Comparison of ENCODE assay signal across 8 mouse cellular contexts in the genomic region with DNA sequence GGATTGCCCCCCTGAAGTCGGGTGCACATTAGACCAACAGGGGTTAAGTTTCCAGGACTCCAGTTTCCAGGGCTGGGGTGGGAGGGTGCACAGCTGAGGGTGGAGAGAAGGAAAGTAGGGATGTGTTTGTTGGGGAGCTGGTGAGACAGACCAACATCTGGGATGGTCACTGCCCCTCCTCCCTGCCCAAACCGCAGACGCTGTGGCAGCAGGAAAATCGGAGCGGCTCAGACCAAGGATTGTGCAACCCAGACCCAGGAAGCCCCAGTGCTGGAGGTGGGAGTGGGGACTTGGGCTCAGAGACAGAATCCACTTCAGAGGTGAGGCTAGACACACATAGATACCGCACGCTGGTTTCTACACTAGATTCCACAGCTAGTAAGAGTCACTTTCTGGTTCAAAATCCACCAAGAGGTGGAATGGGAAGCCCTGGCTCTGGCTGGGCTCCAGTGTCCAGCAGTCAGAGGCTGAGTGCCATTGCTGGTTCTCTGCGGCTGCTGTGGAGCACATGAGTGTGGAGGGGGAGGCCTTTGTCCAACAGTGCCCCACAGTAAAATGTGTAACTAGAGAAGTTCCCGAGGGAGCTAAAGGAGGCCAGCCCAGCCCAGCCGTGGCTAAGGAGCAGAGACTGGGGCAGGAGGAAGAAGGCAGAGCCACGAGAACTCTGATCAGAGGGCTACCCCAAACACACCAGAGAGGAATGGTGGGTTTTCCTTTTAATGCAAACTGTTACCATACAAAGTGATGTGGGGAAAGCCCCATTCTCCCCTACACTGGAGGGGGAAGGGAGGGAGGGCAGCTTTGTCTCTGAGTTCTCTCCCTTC. TPM values are rescaled to one million over a fixed set of nuclear protein-coding genes. Genes with fewer than 3 reads are reported as not detected.
DNase-seq lines count a peak whose midpoint lies in the region; ATAC-seq lines count a peak whose summit lies in the region.

No protein-coding gene starts in this region.

- WGBS in heart, embryonic 16.5 days, result 16% methylated on average over 11 of the region's 11 CpGs
- 7% methylated on average over 11 of the region's 11 CpGs for WGBS in limb, embryonic 12.5 days
- 16% methylated on average over 11 of the region's 11 CpGs for WGBS in midbrain, embryonic 15.5 days

- H3K4me3 ChIP-seq in heart, embryonic 16.5 days (ENCODE audit: low read length), result 0 out of 2 replicates have a peak overlapping the region, but pooled peaks have one; percentile 10
- peak overlapping the region; percentile 45 for H3K4me3 ChIP-seq in limb, embryonic 12.5 days (replicated peaks)
- H3K4me3 ChIP-seq in midbrain, embryonic 15.5 days, result no peak overlapping the region

- peaks cover 3% of the 10 kb centered on the region; the same call in 1 of the 2 replicates for H3K9me3 ChIP-seq in heart, embryonic 16.5 days (replicated peaks; ENCODE audit: control insufficient read depth, low read length)
- 0 out of 2 replicates have a peak, but pooled peaks cover 4% of the 10 kb centered on the region for H3K9me3 ChIP-seq in limb, embryonic 12.5 days
- no peaks in the 10 kb centered on the region for H3K9me3 ChIP-seq in midbrain, embryonic 15.5 days

- peak overlapping the region; percentile 43 for H3K4me2 ChIP-seq in heart, embryonic 16.5 days (ENCODE audit: low read depth, low read length)
- peak overlapping the region; percentile 71 for H3K4me2 ChIP-seq in limb, embryonic 12.5 days
- H3K4me2 ChIP-seq in midbrain, embryonic 15.5 days, result peak overlapping the region; percentile 49; the same call in 1 of the 2 replicates

- H3K36me3 ChIP-seq in heart, embryonic 16.5 days (ENCODE audit: control insufficient read depth, insufficient read depth), result no peaks in the 10 kb centered on the region
- H3K36me3 ChIP-seq in limb, embryonic 12.5 days, result peaks cover 7% of the 10 kb centered on the region
- H3K36me3 ChIP-seq in midbrain, embryonic 15.5 days (replicated peaks), result no peaks in the 10 kb centered on the region

- peak overlapping the region; percentile 40; the same call in 1 of the 2 replicates for H3K9ac ChIP-seq in heart, embryonic 16.5 days (ENCODE audit: low read length)
- peak overlapping the region; percentile 60; the same call in 1 of the 2 replicates for H3K9ac ChIP-seq in limb, embryonic 12.5 days (replicated peaks)
- peak overlapping the region; percentile 37; the same call in 1 of the 2 replicates for H3K9ac ChIP-seq in midbrain, embryonic 15.5 days

- peak; percentile 31 to 34 for DNase-seq in frontal cortex, postnatal 10 days (ENCODE audit: low spot score in 2 of 2)
- DNase-seq in frontal cortex, adult 2 months (ENCODE audit: extremely low spot score in 1 of 2, low spot score in 1 of 2), result no peak
- DNase-seq in fibroblast of lung, adult 2 months (ENCODE audit: low read depth), result peak; percentile 94
- no peak for DNase-seq in T-cell, adult 2 months (ENCODE audit: low spot score)
- DNase-seq in right cerebral cortex, postnatal 4 days, result no peak

- peaks cover 52% of the 10 kb centered on the region for H3K4me1 ChIP-seq in heart, embryonic 16.5 days (ENCODE audit: control insufficient read depth, insufficient read depth, low read length)
- H3K4me1 ChIP-seq in limb, embryonic 12.5 days (replicated peaks), result peaks cover 58% of the 10 kb centered on the region
- peaks cover 46% of the 10 kb centered on the region for H3K4me1 ChIP-seq in midbrain, embryonic 15.5 days

- no peaks in the 10 kb centered on the region for H3K27me3 ChIP-seq in heart, embryonic 16.5 days (ENCODE audit: control insufficient read depth, insufficient read depth, low read length)
- H3K27me3 ChIP-seq in limb, embryonic 12.5 days, result no peaks in the 10 kb centered on the region
- H3K27me3 ChIP-seq in midbrain, embryonic 15.5 days (replicated peaks), result no peaks in the 10 kb centered on the region

- ATAC-seq in heart, embryonic 16.5 days (replicated peaks; ENCODE audit: extremely low read depth, insufficient read depth, low FRiP score), result no peak
- ATAC-seq in limb, embryonic 12.5 days (ENCODE audit: insufficient number of reproducible peaks, insufficient read depth, low FRiP score, low TSS enrichment, low read depth), result peak; percentile 53
- ATAC-seq in midbrain, embryonic 15.5 days (replicated peaks), result no peak

- H3K27ac ChIP-seq in heart, embryonic 16.5 days (ENCODE audit: low read length), result peak overlapping the region; percentile 65
- H3K27ac ChIP-seq in limb, embryonic 12.5 days, result peak overlapping the region; percentile 97
- H3K27ac ChIP-seq in midbrain, embryonic 15.5 days, result peak overlapping the region; percentile 11; the same call in 1 of the 2 replicates

RNA-seq across cellular contexts. Expression of a gene that starts 2.9 kb away (rescaled TPM):
- 11.0 and 14.8 TPM in 2 replicates for polyA plus RNA-seq in frontal cortex, adult 2 months (2012; rRNA removed)
- polyA plus RNA-seq in heart, embryonic 16.5 days (2015; fragmentation: Nextera tagmentation; extraction: Ambion mirVana), result 18.4 and 22.1 TPM in 2 replicates
- 33.8 and 36.9 TPM in 2 replicates for polyA plus RNA-seq in limb, embryonic 12.5 days (2016; fragmentation: Nextera tagmentation; extraction: Ambion mirVana)
- 4.8 and 6.5 TPM in 2 replicates for polyA plus RNA-seq in midbrain, embryonic 15.5 days (2015; fragmentation: Nextera tagmentation; extraction: Ambion mirVana)

RNA-seq across cellular contexts. Expression of a gene that starts 4.3 kb away (rescaled TPM):
- polyA plus RNA-seq in frontal cortex, adult 2 months (2012; rRNA removed), result not detected in 2 replicates
- polyA plus RNA-seq in heart, embryonic 16.5 days (2015; fragmentation: Nextera tagmentation; extraction: Ambion mirVana), result not detected in 2 replicates
- polyA plus RNA-seq in limb, embryonic 12.5 days (2016; fragmentation: Nextera tagmentation; extraction: Ambion mirVana), result not detected in 2 replicates
- polyA plus RNA-seq in midbrain, embryonic 15.5 days (2015; fragmentation: Nextera tagmentation; extraction: Ambion mirVana), result not detected in 2 replicates

RNA-seq across cellular contexts. Expression of a gene that starts 56.5 kb away (rescaled TPM):
- 43.6 and 48.6 TPM in 2 replicates for polyA plus RNA-seq in frontal cortex, adult 2 months (2012; rRNA removed)
- 10.8 and 11.6 TPM in 2 replicates for polyA plus RNA-seq in heart, embryonic 16.5 days (2015; fragmentation: Nextera tagmentation; extraction: Ambion mirVana)
- 12.6 and 13.0 TPM in 2 replicates for polyA plus RNA-seq in limb, embryonic 12.5 days (2016; fragmentation: Nextera tagmentation; extraction: Ambion mirVana)
- 13.0 and 13.2 TPM in 2 replicates for polyA plus RNA-seq in midbrain, embryonic 15.5 days (2015; fragmentation: Nextera tagmentation; extraction: Ambion mirVana)

Comparison
In these comparisons a context has a peak if more than half of its experiments do, and no peak if none do; other contexts are left out.
1. DNase-seq: peak in frontal cortex, postnatal 10 days (2 of 2) and fibroblast of lung, adult 2 months (single experiment); none in frontal cortex, adult 2 months (0 of 2), T-cell, adult 2 months (single experiment) and right cerebral cortex, postnatal 4 days (single experiment).
2. H3K27ac ChIP-seq: peak in every context shown above with its lines; median percentile 97 in limb, embryonic 12.5 days; 65 in heart, embryonic 16.5 days; 11 in midbrain, embryonic 15.5 days.
3. Peak in every context shown above with its lines, with median percentiles within 50 percentile points of each other: H3K4me2 ChIP-seq and H3K9ac ChIP-seq.